Mouse (Mus musculus) c-Kit-positive CD71-positive TER-119-positive erythroid progenitor cells, embryonic 14.5 days (primary cell): Measurements from ENCODE around the gene Trdmt1.

ENCODE experiments used
- DNase-seq: peaks from one replicate; pipeline ENCODE4 v3.0.0-alpha.2; 2013; ENCODE audit warnings: low spot score

The Trdmt1 gene

DNA sequence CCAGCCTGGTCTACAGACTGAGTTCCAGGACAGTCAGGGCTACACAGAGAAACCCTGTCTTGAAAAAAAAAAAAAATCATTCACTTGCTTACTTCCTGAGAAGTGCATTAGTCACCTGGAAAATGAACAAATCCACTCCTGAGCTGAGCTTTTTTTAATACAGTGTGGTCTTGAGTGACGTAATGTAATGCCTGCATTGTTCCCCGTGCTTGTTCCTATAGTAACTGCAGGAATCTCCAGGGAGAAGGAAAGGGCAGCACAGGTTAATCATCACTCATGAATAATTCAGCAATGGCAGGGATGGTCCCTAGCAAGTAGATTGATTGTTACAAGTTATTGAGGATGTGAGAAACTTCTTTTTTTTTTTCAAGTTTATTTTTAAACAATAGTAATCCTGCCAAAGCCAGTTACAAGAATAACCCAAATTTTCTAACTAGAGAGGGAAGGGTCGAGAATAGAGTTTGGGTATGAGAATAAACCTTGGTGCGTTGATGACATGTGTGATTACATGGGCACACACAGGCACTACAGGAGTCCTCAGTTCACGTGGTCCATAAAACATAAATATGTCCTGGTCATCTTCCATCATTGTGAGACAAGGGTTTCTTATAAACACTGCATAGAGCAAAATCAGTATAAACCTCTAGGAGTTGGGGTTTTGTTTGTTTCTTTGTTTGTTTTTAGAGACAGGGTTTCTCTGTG lies 44.0 kb downstream of the Trdmt1 start:
- no peak for DNase-seq

DNA sequence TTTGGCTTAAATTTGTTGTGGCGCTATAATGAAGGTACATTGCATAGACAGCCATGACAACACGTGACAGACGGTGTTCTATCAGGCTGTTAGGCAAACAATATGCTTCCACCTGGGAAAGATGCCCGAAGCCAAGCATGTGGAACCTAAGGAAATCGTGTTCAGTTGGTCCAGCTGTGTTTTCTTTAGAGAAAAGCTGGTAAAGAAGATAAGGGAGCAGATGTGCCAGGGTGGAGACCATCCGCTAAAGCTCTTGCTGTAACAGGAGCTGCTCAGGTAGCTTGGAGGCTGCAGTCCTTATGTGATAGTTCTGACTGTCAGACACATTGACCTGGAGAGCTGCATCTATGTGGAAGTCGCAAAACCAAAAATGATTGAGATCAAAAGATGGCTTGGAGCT lies 45.3 kb downstream of the Trdmt1 start:
- DNase-seq: no peak

DNA sequence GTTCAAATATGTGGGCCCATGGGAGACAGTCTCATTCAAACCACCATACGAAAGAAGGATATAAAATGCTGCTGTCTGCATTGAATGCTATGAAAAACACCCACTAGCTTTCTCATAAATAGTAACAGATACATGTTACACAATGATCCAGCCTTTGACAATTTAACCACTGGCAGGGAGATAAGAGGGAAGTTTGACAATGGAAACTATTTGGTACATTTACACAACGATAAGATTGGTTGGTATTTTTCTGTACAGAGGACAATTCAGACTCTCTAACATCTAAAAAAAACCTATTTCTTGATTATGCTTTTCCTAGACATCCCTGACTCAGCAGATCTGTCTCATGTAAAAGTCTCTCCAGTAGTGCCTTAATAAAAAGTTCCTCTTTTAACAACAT lies 48.4 kb downstream of the Trdmt1 start:
- DNase-seq: no peak

DNA sequence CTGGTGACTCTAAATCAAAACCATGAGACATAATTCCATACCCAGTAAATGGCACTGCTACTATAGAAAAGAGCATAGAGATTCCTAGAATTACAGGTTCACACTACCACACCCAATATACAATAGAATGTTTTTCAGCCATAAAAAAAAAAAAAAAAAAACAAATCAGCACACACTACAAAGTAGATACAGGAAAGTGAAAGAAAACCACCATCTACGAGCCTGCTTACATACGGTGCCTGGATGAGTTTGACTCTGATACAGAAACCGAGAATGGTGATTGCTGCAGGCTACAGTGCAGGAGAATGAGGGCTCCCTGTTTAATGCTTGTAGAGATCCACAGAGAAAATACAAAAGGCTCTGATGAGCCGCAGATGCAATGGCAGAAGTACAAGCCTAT lies 51.5 kb downstream of the Trdmt1 start:
- no peak for DNase-seq

DNA sequence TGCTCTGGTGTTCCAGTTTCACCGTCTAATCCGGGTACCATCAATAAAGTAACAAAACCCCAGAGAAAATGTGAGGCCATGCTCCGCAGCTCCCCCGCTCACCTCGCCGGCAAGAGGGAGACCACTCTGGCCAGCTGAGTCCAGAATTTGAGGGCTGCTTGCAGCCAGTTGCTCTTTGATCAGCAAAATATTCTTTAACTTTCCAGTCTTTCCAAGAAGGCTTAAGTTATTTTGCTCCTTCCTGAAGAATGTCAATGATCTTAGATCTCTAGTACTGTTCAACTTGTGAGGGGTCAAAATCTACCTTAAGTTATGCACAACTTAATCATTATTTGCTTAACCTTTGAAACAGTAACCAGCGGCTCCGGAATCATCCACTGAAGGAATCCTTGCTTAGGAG lies 52.7 kb downstream of the Trdmt1 start, which contains the start of gene Cubn:
Gene Cubn, minus strand, starts transcription at position 80 of the 400 bp plus-strand sequence.
- no peak for DNase-seq

DNA sequence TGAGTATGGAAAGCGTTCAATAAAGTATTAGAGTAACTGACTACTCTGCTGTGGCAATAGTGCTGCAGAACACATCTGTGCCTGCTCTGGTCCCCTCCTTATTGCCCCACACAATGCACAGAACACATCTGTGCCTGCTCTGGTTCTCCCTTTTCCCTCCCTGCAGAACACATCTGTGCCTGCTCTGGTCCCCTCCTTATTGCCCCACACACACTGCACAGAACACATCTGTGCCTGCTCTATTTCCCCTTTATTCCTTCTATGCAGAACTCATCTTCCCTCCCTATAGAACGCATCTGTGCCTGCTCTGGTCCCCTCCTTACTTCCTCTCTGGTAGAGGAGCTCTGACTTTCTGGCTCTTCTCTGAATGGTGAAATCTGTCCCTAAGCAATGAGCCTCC lies 54.0 kb downstream of the Trdmt1 start:
- no peak for DNase-seq

DNA sequence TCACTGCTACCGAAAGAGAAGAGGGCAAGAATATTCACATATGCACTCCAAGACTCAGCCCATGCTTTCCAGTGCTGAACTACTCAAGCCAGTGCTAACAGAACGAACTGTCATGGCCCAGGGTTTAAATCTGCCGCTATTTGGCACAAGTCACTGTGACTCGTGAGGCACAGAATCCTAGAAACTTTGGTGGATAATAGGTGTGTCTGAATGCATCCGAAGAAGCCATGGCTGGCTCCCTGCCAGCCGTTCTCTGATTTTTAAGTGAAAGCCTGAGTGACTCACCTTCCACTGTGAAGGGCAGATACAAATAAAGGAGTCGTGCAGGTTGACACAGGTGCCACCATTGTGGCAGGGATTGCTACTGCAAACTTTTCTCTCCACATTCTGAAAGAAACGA lies 58.0 kb downstream of the Trdmt1 start:
- DNase-seq: no peak

DNA sequence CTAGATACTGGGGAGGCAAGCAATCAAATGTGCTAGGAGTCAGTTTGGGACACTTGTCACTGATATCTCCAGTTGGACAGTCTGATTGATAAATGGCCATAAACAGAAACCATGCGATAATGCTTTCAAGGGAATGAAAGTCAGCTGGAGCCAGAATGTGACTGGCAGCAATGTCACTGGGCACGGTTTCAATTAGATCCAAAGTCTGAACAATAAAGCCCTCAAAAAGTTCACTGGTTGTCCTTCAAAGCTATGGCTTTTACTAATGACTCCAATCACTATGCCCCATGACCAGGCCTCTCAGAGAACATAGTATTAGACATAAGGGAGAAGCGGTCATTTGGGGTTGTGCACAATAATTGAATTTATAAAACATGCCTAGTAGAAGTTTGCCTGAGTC lies 59.9 kb downstream of the Trdmt1 start:
- DNase-seq: no peak

DNA sequence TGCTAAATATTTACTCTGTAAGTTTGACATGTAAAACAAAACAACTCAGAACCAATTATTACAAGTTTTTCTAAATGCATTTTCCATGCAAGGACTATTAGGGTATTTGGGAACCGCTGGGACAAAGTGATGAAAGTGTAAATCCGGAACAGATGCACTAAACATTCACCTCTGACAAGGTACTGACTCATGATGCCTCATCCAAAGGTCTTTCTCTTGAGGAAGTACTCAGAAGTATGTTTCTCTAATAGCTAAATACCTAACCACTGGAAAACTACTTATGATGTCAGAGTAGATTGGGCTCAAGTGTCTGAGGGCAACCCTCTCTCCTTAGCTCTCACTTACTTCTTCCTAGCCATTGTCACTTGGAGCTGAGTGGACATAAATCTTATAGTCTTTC lies 63.7 kb downstream of the Trdmt1 start:
- no peak for DNase-seq

DNA sequence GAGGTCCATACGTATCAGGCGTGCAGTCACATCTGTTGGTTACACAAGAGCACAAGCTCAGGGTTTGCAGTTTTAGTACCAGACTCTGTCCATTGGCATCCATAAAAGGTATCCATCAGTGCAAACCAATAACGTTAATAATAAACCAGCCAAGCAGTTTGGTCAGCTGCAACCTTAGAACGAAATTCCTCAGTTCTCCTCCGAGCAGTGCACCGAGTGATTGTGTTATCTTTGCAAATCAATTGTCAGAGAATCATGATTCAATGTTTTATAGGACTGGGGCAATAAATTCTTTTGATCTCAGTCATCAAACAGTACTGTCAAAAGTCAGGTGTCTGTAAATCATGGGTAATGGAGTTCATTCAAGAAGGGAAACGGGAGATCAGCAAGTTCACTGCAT lies 65.3 kb downstream of the Trdmt1 start:
- DNase-seq: no peak

DNA sequence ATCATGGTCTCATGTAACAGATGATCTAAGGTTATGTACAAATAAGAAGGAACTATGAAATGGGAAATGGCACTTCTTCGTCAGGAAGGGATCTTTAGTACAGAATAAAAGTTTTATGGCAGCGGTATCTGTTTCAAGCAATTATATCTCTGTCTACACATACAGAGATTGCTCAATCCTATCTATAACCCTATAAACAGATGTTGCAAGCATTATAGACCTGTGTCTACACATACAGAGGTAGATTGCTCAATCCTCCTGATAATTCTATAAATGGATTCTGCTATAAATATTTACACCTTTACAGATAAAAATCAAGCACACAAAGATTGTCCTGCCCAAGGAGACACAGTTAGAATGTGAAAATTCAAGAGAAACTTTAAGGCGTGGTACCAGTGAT lies 74.4 kb downstream of the Trdmt1 start:
- DNase-seq: no peak

DNA sequence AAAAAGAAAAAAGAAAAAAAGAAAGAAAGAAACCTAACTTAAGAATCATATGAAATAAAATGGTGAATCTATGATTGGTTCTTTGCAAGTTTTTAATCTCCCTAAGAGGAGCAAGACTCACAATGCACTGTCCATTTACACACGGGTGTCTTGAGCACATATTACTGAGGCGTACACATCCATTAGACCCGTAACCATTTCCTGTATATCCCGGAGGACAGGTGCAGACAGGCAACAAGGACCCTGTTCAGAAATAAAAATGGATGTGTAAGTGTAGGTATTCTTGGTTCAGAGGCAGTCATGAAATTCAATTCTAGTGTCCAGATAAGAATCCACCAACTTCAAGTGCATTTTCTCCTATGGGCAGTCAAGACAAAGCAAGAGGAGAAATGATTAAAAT lies 74.8 kb downstream of the Trdmt1 start:
- no peak for DNase-seq

DNA sequence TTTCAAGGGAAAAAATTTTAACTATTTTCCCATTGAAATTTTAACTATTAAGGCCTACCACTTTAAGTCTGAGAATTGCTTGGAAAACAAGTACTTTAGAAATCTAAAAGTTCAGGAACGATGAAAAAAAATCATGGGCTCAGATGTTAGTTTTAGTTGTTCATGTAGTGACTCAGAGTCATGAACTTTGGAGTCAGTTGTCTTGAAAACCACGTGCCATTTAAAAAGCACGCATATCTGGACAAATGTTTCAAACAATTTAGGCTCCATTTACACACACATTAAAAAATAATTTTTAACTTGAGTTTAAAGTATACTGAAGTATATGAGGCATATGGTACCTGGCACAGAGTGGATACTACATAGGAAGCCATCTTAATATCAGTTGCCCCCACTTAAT lies 77.8 kb downstream of the Trdmt1 start:
- DNase-seq: no peak
